Mouse (Mus musculus) thymus, adult 2 months (tissue): ENCODE measurements around the gene Tom1l2.

Experiments
- CTCF ChIP-seq: fragments of 200-500 bp; IDR thresholded peaks from 2 replicates; pipeline ENCODE4 v1.5.1; 2012; ENCODE audit warnings: mild to moderate bottlenecking, control low read depth, low read length, moderate library complexity, borderline replicate concordance; ENCODE audit not compliant: control insufficient read depth, poor library complexity, insufficient read depth; ENCODE audit errors: extremely low read depth
- POLR2A ChIP-seq: fragments of 200-500 bp; IDR thresholded peaks from 2 replicates; pipeline ENCODE4 v1.6.1; 2012; ENCODE audit warnings: mild to moderate bottlenecking, low read length, control low read depth, moderate library complexity; ENCODE audit not compliant: control insufficient read depth, poor library complexity, insufficient read depth; ENCODE audit errors: extremely low read depth

GRCm38 (mm10) chr11:60250971-60251643 lies 101.6 kb downstream of the Tom1l2 start:
- TF ChIP-seq CTCF (peak; percentile 46; the same call in 1 of the 2 replicates), POLR2A (no peak)
